ENCODE assay signal across 23 mouse cellular contexts in genomic region chr8:35912264-35912663, GRCm38 (mm10).
DNase-seq lines count a peak whose midpoint lies in the region; ATAC-seq and TF ChIP-seq lines count a peak whose summit lies in the region.
"Had no signal": no experiment of that assay in that cellular context is flagged by ENCODE, and none has a peak within 500 bp of the region (broad histone marks: within the 10 kb centered on the region; RNA-seq: fewer than 3 reads in every experiment).

No protein-coding gene starts in this region.

- ATAC-seq in intestine, postnatal 0 days: peak; percentile 85
- ATAC-seq: forebrain, embryonic 16.5 days had no signal

- peaks cover 17% of the 10 kb centered on the region; the same call in 1 of the 2 replicates for H3K4me1 ChIP-seq in brown adipose tissue, adult 24 weeks (ENCODE audit: control insufficient read depth, insufficient read depth, insufficient read length, low read length)
- H3K4me1 ChIP-seq in intestine, postnatal 0 days (replicated peaks; ENCODE audit: control insufficient read depth, insufficient read depth, low read length): no peaks in the 10 kb centered on the region
- H3K4me1 ChIP-seq: embryonic facial prominence, embryonic 13.5 days; hindbrain, embryonic 13.5 days had no signal

- no peaks in the 10 kb centered on the region for H3K9me3 ChIP-seq in intestine, postnatal 0 days (ENCODE audit: control insufficient read depth)
- H3K9me3 ChIP-seq: embryonic facial prominence, embryonic 13.5 days; hindbrain, embryonic 13.5 days; limb, embryonic 13.5 days; liver, embryonic 13.5 days; lung, embryonic 15.5 days had no signal

- TF ChIP-seq CTCF in intestine, postnatal 0 days (IDR thresholded peaks at IDR 0.05; ENCODE audit: low read depth): no peak

- H3K79me2 ChIP-seq in myocyte (ENCODE audit: control insufficient read depth, insufficient read depth): no peaks in the 10 kb centered on the region

- H3K27ac ChIP-seq in brown adipose tissue, adult 24 weeks (replicated peaks; ENCODE audit: low read depth, low read length): peak overlapping the region; percentile 29
- peak overlapping the region; percentile 54; the same call in 1 of the 2 replicates for H3K27ac ChIP-seq in intestine, postnatal 0 days (ENCODE audit: low read depth, low read length)
- H3K27ac ChIP-seq: embryonic facial prominence, embryonic 13.5 days; hindbrain, embryonic 13.5 days; limb, embryonic 13.5 days; liver, embryonic 13.5 days; lung, embryonic 15.5 days had no signal

- H3K4me3 ChIP-seq in brown adipose tissue, adult 24 weeks (ENCODE audit: insufficient read depth, low read depth, low read length): no peak overlapping the region
- H3K4me3 ChIP-seq in intestine, postnatal 0 days (ENCODE audit: low read depth, low read length): no peak overlapping the region
- no peak overlapping the region for H3K4me3 ChIP-seq in myocyte
- H3K4me3 ChIP-seq: embryonic facial prominence, embryonic 13.5 days; hindbrain, embryonic 13.5 days; limb, embryonic 13.5 days; liver, embryonic 13.5 days; lung, embryonic 15.5 days had no signal

- DNase-seq in kidney, adult 18-20 months: peak; percentile 46
- DNase-seq in kidney, postnatal 4 days: no peak
- no peak for DNase-seq in thymus, adult 18-20 months
- no peak for DNase-seq in thymus, postnatal 10 days (ENCODE audit: low spot score in 2 of 2)
- no peak for DNase-seq in adrenal gland, adult (ENCODE audit: inconsistent age in 2 of 2, low spot score in 1 of 2)
- DNase-seq: B cell, adult 2 months; cerebellum, adult 9-11 months; gastrocnemius, postnatal 36 days; heart, postnatal 10 days; layer of hippocampus, adult 9-11 months; liver, embryonic 13.5 days; midbrain, embryonic 14.5 days; right cerebral cortex, postnatal 25 days; thymus, postnatal 4 days had no signal

- no peaks in the 10 kb centered on the region for H3K27me3 ChIP-seq in intestine, postnatal 0 days (replicated peaks; ENCODE audit: control insufficient read depth, insufficient read depth, low read length)
- no peaks in the 10 kb centered on the region for H3K27me3 ChIP-seq in myocyte (ENCODE audit: control insufficient read depth, insufficient read depth, insufficient read length)
- H3K27me3 ChIP-seq: embryonic facial prominence, embryonic 13.5 days; hindbrain, embryonic 13.5 days; limb, embryonic 13.5 days; liver, embryonic 13.5 days; lung, embryonic 15.5 days had no signal

- no peak for TF ChIP-seq POLR2A in myocyte (IDR thresholded peaks at IDR 0.05; ENCODE audit: insufficient read length, low read depth)

- no peak overlapping the region for H3K9ac ChIP-seq in intestine, postnatal 0 days (ENCODE audit: low read depth, low read length)
- H3K9ac ChIP-seq: embryonic facial prominence, embryonic 13.5 days; hindbrain, embryonic 13.5 days; limb, embryonic 13.5 days; liver, embryonic 13.5 days; lung, embryonic 15.5 days had no signal

- no peak overlapping the region for H3K4me2 ChIP-seq in intestine, postnatal 0 days (replicated peaks; ENCODE audit: low read depth)
- peak overlapping the region; percentile 57 for H3K4me2 ChIP-seq in myocyte (ENCODE audit: low read depth)
- H3K4me2 ChIP-seq: embryonic facial prominence, embryonic 13.5 days; heart, embryonic 11.5 days; hindbrain, embryonic 13.5 days; limb, embryonic 13.5 days; liver, embryonic 13.5 days; lung, embryonic 15.5 days had no signal

- no peaks in the 10 kb centered on the region for H3K36me3 ChIP-seq in intestine, postnatal 0 days (ENCODE audit: control insufficient read depth, insufficient read depth)
- no peaks in the 10 kb centered on the region for H3K36me3 ChIP-seq in myocyte (ENCODE audit: control insufficient read depth, insufficient read depth)
- H3K36me3 ChIP-seq: embryonic facial prominence, embryonic 13.5 days; hindbrain, embryonic 13.5 days; limb, embryonic 13.5 days; liver, embryonic 13.5 days; lung, embryonic 15.5 days had no signal

- H3ac ChIP-seq in myocyte (ENCODE audit: control insufficient read depth, insufficient read length): no peak overlapping the region

- WGBS in intestine, postnatal 0 days: 29% methylated on average over 9 of the region's 9 CpGs

TF ChIP-seq in myocyte, 11 proteins besides CTCF, POLR2A, EP300 and RAD21:
- no peak for TF ChIP-seq POLR2AphosphoS2 (IDR thresholded peaks at IDR 0.05; ENCODE audit: insufficient read length, low read depth)
- TF ChIP-seq E2F4 (IDR thresholded peaks at IDR 0.05; ENCODE audit: insufficient read depth): no peak
- TF ChIP-seq CEBPB (IDR thresholded peaks at IDR 0.05; ENCODE audit: insufficient read depth, poor library complexity, severe bottlenecking): no peak
- TF ChIP-seq TCF12 (IDR thresholded peaks at IDR 0.05; ENCODE audit: insufficient read depth, poor library complexity, severe bottlenecking): no peak
- no peak for TF ChIP-seq REST (IDR thresholded peaks at IDR 0.05; ENCODE audit: insufficient read depth, insufficient read length)
- TF ChIP-seq TCF3 (IDR thresholded peaks at IDR 0.05; ENCODE audit: insufficient read length, low read depth): no peak
- no peak for TF ChIP-seq MAX (IDR thresholded peaks at IDR 0.05; ENCODE audit: low read depth)
- TF ChIP-seq MYOD1 (IDR thresholded peaks at IDR 0.05; ENCODE audit: control insufficient read depth in 1 of 3, insufficient read length in 2 of 3, low read depth in 2 of 3): no peak
- no peak for TF ChIP-seq SRF (IDR thresholded peaks at IDR 0.05; ENCODE audit: control insufficient read depth, insufficient read length, low read depth)
- no peak for TF ChIP-seq MYOG (IDR thresholded peaks at IDR 0.05; ENCODE audit: control insufficient read depth in 1 of 3, insufficient read depth in 1 of 3, insufficient read length in 2 of 3, low read depth in 2 of 3)
- TF ChIP-seq USF1 (IDR thresholded peaks at IDR 0.05; ENCODE audit: low read depth): no peak
